Mouse (Mus musculus): ENCODE data around the gene Alad. TPM values are rescaled to one million over a fixed set of nuclear protein-coding genes. Genes with fewer than 3 reads are reported as not detected.
A peak's percentile ranks its signal among the peaks of the same experiment; 100 is the strongest.

Alad gene
- total RNA-seq, 2 experiments from 2014 or later: 21.7 to 32.8 TPM

DNA sequence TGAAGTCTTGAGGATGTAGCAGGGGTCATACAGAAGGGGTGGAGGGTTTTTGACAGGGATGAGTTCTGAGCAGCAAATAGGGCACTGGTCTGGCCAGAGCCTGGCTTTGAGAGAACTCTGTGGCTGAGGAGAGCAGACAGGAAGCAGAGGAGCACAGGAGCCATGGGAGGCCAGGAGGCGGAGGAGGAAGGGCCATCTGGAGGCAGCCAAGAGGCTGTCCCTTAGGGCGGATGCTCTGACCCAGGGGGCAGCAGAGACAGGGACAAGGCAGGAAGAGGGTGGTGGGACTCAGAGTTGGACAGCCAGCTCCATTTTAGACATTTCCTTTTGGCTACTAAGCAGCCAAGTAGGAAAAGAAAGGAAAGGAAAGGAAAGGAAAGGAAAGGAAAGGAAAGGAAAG, 3.6 kb downstream of the Alad start:
- intact Hi-C loops (cut with DNase I): no loop called here
- peak; percentile 51 for DNase-seq
- Histone ChIP-seq H3K27ac (peak overlapping the region; percentile 72), H3K4me3 (no peak overlapping the region; the same call in 1 of the 2 replicates)
- no peak; the same call in 1 of the 2 replicates for TF ChIP-seq CTCF (IDR thresholded peaks at IDR 0.05)

GRCm38 (mm10) chr4:62515490-62515889, 4.2 kb downstream of the Alad start:
- no peak for TF ChIP-seq CTCF (IDR thresholded peaks at IDR 0.05)
- intact Hi-C loops (cut with DNase I): no loop called here
- Histone ChIP-seq H3K27ac (peak overlapping the region; percentile 72), H3K4me3 (no peak overlapping the region)
- DNase-seq: no peak

DNA sequence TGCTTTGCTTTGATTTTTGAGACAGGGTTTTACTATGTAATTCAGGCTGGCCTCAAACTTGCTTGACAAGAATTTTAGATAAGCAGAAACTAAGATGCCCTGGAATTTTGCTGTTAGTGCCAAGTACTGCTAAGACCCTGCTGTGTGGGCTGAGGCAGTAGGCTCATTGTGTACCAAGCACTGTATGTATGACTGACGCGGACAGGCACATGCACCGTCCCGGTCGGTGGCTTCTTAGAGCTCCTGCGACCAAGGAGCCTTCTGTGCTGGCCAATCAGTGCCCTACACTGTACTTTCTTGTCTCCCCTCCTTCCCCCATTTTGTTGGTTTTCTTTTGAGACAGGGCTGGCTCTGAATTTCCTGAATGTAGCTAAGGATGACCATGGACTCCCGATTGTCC, 4.7 kb downstream of the Alad start:
- peak overlapping the region; percentile 72 for H3K27ac ChIP-seq
- intact Hi-C loops (cut with DNase I): no loop called here
- no peak overlapping the region for H3K4me3 ChIP-seq
- no peak for TF ChIP-seq CTCF (IDR thresholded peaks at IDR 0.05)
- no peak for DNase-seq

DNA sequence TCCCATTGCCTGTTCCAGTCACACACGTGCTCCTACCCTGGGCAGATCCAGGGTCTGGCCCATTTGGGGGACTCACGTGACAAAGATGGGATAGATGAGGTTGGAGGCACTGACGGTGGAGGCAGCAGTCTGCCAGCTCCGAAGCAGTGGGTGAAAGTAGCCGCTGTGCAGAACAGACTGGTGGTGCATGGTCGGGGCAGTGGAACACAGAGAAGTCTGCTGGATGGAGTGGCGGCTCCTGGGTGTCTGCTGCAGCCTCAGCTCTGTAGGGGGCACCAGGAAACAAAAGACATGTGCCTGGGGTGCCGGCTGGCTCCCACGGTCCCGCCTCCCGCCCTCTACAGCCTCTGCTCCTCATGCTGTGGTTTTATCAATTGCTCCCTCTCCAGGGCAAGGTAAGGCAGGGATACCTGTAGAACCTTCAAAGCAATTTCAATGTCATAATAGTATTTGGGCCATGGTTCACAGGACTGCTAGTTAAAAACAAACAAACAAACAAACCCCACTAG, 5.7 kb downstream of the Alad start:
- DNase-seq: no peak
- no peak overlapping the region for H3K4me3 ChIP-seq
- no peak for TF ChIP-seq CTCF (IDR thresholded peaks at IDR 0.05)
- no peak overlapping the region for H3K27ac ChIP-seq
- intact Hi-C loops (cut with DNase I): no loop called here

DNA sequence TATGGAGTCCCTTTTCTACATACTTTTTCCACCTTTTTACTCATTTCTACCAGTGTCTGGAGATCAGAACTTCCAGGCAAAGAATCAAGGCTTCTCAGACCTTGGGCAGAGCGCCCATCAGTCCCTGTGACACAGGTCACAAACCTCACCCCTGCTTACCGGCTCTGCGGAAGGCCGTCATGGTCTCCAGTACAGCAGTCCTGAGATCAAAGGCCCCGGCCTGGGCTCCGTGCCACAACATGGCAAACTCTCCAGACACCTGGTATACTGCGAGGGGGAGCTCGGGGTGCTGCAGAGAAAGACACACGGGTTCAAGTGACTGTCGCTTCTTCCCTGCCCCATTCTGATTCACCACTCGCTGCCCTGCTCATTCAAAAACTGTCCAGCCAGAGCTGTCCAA, 9.8 kb downstream of the Alad start:
- intact Hi-C loops (cut with DNase I): loop anchor here (5.0 kb wide), 1 partner anchor 168 kb away; no protein-coding TSS in a partner anchor
- no peak overlapping the region for H3K27ac ChIP-seq
- TF ChIP-seq CTCF (IDR thresholded peaks at IDR 0.05): no peak
- no peak overlapping the region for H3K4me3 ChIP-seq
- DNase-seq: peak; percentile 44

DNA sequence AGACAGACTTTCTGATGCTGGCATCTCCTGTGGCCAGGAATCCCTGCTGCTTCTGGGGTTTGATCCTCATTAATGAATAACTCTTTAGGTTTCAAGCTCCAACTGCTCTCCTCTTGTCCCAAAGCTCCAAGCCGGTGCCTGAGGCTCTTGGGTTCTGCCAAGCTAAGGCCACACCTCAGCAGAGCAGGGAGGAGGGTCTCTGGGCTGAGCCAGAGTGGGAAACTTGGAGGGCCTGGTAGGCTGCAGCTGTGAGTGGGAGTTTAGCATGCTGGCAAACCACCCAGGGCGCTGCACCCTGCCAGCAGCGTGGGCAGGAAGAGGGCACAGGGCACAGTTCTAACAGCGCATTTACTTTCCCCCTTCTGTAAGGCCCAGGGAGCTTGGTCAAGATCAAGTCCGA, 10.9 kb downstream of the Alad start:
- intact Hi-C loops (cut with DNase I): loop anchor here (5.0 kb wide), 1 partner anchor 167 kb away; no protein-coding TSS in a partner anchor
- TF ChIP-seq CTCF (IDR thresholded peaks at IDR 0.05): no peak
- DNase-seq: no peak
- H3K27ac ChIP-seq: no peak overlapping the region
- no peak overlapping the region for H3K4me3 ChIP-seq

- intact Hi-C loops (cut with DNase I): loop anchor here (5.0 kb wide), 1 partner anchor 164 kb away; no protein-coding TSS in a partner anchor
- Histone ChIP-seq H3K27ac (no peak overlapping the region), H3K4me3 (no peak overlapping the region)
- TF ChIP-seq CTCF (IDR thresholded peaks at IDR 0.05): peak; percentile 62
- peak; percentile 53 for DNase-seq
Measured at GRCm38 (mm10) chr4:62506798-62507197, 12.9 kb downstream of the Alad start.

DNA sequence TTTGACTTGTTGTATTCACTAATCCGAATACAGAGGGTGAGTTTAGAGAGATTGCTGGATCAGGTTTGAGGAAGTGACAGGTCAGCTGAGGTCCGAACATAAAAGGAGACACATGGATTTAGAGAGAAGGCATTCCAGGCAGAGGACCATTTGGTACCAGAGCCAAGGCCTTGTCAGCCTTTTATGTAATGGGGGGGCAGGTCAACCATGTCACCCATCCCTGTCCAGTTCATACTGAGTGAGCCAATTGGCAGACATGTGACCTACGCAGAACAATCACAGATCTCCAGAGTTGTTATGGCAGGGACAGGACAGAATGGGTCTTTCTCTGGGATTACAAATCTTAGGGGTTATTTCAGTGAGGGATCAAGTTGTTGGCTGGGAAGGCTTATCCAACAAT, 13.7 kb downstream of the Alad start:
- Histone ChIP-seq H3K27ac (no peak overlapping the region), H3K4me3 (no peak overlapping the region)
- TF ChIP-seq CTCF (IDR thresholded peaks at IDR 0.05): no peak
- intact Hi-C loops (cut with DNase I): loop anchor here (5.0 kb wide), 1 partner anchor 164 kb away; no protein-coding TSS in a partner anchor
- no peak for DNase-seq

- H3K4me3 ChIP-seq: peak within 1 kb of the TSS; percentile 97
- intact Hi-C loops (cut with DNase I): loop anchor here (2.0 kb wide), 1 partner anchor 95 kb away; the partner anchor contains the start of genes Cdc26 and Prpf4
- no peak for TF ChIP-seq CTCF (IDR thresholded peaks at IDR 0.05)
- peak within 1 kb of the TSS; percentile 93 for H3K27ac ChIP-seq
- DNase-seq: no peak
Measured at GRCm38 (mm10) chr4:62503374-62503970, 16.2 kb downstream of the Alad start, which contains the start of gene Hdhd3. TSS of gene Hdhd3 (minus strand) at chr4:62503467.

GRCm38 (mm10) chr4:62502969-62503368, 16.7 kb downstream of the Alad start:
- no peak for DNase-seq
- Histone ChIP-seq H3K4me3 (no peak overlapping the region; the same call in 1 of the 2 replicates), H3K27ac (no peak overlapping the region)
- intact Hi-C loops (cut with DNase I): loop anchor here (2.0 kb wide), 1 partner anchor 94 kb away; the partner anchor contains the start of genes Cdc26 and Prpf4
- no peak for TF ChIP-seq CTCF (IDR thresholded peaks at IDR 0.05)

DNA sequence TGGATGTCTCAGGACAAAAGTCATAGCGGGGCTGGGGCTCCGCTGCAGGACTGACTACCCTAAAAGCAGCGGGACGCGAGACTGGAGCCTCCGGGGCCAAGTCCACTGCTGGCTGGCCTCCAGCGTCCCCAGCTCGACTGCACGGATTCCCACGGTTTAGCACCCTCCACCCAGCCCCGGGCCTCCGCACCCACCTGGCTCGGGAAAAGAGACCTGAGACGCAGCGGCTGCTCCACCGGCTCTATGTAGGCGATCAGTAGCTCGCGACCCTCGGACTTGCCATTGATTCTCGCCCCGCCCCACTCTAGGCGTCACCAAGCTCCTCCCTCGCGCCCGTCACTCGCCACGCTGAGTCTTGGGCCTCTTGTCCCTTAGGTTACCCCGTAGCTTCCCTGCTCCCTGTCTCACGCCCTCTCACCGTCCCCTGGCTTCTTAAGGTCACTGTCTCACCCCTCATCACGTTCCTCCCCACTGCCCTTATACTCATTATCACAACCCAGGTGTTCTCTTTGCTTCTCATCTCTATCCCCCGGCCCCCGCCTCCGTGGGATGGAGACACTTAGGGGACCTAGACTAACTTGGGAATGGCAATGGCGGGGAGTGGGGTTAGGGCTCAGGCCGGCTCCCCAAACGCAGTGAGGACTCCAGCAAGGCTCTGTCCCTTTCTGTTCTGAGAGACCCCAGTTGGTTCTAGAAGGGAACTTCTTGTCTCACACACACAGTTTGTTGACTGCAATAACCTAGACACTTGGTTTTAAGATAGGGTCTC, 17.6 kb downstream of the Alad start:
- Histone ChIP-seq H3K27ac (peak overlapping the region; percentile 93), H3K4me3 (peak overlapping the region; percentile 97)
- no peak for TF ChIP-seq CTCF (IDR thresholded peaks at IDR 0.05)
- peak; percentile 92 for DNase-seq
- intact Hi-C loops (cut with DNase I): loop anchor here (2.0 kb wide), 1 partner anchor 93 kb away; the partner anchor contains the start of genes Cdc26 and Prpf4

GRCm38 (mm10) chr4:62501534-62501933, 18.2 kb downstream of the Alad start:
- no peak for DNase-seq
- TF ChIP-seq CTCF (IDR thresholded peaks at IDR 0.05): no peak
- intact Hi-C loops (cut with DNase I): no loop called here
- Histone ChIP-seq H3K4me3 (peak overlapping the region; percentile 97), H3K27ac (peak overlapping the region; percentile 93)

DNA sequence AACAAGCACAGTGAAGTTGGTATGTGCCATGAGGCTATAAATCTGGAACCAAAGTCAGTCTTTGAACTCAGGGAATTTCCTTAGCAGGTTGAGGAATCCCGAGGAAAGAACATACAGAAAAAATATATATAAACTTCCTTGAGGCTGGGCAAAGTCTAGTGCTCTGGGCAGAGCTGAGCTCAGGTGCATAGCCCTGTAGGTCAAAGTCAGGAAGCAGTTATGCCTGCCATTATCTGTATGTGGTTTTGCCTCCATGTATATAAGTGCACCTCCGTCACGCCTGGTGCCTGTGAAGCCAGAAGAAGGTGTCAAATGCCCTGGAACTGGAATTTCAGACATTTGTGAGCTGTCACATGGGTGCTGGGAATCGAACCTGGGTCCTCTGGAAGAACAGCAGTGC, 18.9 kb downstream of the Alad start:
- Histone ChIP-seq H3K27ac (no peak overlapping the region), H3K4me3 (no peak overlapping the region)
- no peak for TF ChIP-seq CTCF (IDR thresholded peaks at IDR 0.05)
- no peak for DNase-seq
- intact Hi-C loops (cut with DNase I): no loop called here
